Mouse (Mus musculus): ENCODE measurements around the gene Pif1.

Pif1 gene

DNA sequence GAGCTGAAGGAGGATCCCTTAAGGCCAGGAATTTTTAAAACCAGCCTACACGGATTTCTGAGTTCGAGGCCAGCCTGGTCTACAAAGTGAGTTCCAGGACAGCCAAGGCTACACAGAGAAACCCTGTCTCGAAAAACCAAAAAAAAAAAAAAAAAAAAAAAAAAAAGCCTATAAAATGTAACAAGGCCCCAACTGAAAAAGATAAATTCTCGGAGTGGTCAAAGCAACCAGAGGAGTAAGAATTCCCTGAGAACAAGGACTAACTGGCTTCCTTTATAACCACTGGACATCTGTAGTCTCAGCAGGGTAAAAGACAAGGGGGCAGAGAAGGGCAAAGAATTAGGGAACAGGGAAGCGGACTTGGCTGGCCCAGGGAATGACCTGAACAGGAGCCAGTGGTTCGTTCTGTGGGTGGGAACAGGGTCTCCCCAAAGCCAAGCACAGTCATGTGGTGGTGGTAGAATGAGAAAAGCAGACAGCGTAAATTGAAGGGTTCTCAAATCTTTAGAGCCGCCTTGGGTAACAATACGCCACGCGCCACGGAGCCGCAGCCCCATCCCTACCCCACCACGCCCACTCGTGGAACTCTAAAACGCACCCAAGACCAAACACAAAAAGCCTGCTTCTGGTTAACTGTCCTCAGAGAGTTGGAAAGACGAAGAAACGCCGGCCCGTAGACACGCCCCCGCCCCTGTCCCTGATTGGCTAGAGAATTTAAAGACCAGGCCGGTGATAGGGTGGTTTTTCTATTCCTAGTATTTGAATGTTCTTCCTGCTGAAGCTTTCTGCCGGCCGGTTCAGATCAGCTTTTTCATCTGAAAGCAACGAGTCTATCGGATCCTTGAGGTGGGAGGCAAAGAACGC lies at the start of gene Pif1:
TSS of gene Pif1 (plus strand) at position 755 of the 864 bp plus-strand sequence.
- peak; percentile 92 for DNase-seq (ENCODE audit: low spot score in 2 of 2)

- no peak for DNase-seq (ENCODE audit: low spot score in 2 of 2)
Observed at GRCm38 (mm10) chr9:65537901-65538630, 48.9 kb upstream of the Pif1 start.

DNA sequence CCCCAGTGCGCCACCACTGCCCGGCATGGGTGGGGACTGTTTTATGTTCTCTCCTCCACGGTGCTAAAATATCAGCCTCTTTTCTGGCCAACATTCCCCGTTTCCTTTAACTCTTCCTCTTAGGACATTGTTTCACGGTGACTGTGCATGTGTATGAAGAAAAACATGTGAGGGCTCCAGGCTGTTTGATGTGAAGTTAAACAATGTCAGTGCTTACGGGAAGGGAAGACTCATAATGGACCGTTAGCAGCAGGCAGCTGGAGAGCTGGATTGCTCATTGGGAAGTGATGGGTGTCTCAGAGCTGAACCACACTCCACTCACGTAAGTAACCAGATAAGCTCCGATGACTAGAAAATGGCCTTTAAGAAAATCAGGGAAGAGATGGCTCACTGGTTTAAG lies 47.3 kb upstream of the Pif1 start:
- no peak for DNase-seq (ENCODE audit: low spot score in 2 of 2)

GRCm38 (mm10) chr9:65541126-65542068 lies 45.6 kb upstream of the Pif1 start:
- DNase-seq (ENCODE audit: low spot score in 2 of 2): peak; percentile 69 to 83

- DNase-seq (ENCODE audit: low spot score in 2 of 2): no peak
Observed at GRCm38 (mm10) chr9:65542111-65542524, 44.8 kb upstream of the Pif1 start.

DNA sequence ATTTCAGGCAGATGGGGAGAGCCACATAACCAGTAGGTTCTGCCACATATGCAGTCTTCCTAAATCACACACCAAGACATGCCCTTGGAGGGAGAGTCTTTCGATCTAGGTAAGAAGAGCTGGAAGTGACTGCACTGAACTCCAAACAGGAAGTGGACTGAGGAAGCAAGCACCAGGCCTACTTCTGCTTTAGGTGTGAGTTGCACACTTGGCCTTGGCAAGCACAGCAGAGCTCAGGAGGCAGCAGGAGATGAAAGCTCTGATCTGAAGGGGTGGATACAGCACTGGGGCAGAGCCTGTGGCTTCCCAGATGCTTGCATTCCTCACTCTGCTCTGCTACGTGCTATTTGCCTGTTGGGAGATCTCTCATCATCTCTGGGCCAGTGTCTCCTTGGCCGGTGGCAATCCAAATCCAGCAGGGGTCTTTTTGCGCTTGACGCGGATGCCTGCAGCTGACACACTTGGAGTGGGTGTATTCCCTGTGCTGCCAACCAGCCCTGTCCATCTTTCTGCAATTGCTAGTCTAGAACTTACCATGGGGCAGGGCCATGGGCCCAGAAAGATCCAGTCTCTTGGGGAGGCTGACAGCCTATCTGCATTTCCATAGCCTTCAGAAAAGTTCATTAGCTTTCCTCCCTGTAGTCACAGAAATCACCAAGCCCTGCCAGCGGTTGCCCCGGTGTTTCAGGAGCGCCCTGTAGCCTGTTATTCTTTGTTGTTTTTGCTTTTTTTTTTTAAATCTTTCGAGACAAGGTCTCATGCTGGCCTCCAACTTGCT lies 41.1 kb upstream of the Pif1 start:
- DNase-seq (ENCODE audit: low spot score in 2 of 2): peak; percentile 33 to 72

DNA sequence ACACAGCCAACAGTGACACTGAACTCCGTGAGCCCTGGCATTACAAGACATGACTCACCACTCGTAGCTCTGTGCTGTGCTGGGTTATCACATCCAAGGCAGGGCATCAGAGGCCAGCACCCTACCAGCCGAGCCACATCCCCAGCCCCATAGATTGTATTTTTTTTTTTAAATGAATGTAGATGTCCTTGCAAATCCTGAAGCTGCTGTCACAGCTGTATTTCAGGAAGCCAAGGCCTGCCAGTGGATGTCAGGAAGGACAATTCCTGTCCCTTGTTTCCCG lies 40.6 kb upstream of the Pif1 start:
- DNase-seq (ENCODE audit: low spot score in 2 of 2): no peak

- no peak for DNase-seq (ENCODE audit: low spot score in 2 of 2)
Observed at GRCm38 (mm10) chr9:65547111-65547510, 39.8 kb upstream of the Pif1 start.

GRCm38 (mm10) chr9:65547844-65548243 lies 39.1 kb upstream of the Pif1 start:
- no peak for DNase-seq (ENCODE audit: low spot score in 2 of 2)

GRCm38 (mm10) chr9:65548311-65548710 lies 38.6 kb upstream of the Pif1 start:
- DNase-seq (ENCODE audit: low spot score in 2 of 2): no peak

GRCm38 (mm10) chr9:65549139-65549538 lies 37.8 kb upstream of the Pif1 start:
- DNase-seq (ENCODE audit: low spot score in 2 of 2): no peak

- DNase-seq (ENCODE audit: low spot score in 2 of 2): no peak
Observed at GRCm38 (mm10) chr9:65549643-65550042, 37.3 kb upstream of the Pif1 start.

DNA sequence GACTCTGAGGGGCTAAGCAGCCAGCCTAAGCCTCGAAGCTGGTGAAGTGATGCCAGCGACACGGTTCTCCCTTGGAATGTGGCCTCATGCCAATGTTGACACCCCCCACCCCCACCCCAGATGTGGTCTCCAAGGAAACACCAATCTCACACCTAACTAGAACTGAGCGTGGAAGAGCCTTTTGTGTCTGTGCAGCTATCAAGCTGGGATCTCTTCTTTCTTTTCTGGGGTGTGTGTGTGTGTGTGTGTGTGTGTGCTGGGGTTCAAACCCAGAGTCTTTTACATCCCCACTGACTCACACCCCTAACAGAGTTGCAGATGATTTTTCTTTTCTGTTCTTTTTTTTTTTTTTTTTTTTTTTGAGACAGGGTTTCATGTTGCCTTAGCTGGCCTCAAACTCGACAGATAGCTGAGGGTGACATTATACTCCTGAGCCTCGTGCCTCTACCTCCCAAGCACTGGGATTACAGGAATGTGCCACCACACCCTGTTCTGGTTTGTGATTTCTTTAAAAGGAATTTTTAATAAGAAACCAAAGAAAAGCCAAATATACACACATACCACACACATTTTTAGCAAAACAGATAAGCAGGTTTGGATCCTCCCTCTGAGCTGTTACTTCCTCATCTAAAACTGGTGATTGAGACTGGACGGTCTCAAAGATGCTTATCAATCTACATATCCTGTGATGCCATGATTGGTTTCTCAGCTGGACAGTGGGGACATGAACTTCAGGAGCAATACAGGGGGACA lies 36.7 kb upstream of the Pif1 start:
- DNase-seq (ENCODE audit: low spot score in 2 of 2): no peak

DNA sequence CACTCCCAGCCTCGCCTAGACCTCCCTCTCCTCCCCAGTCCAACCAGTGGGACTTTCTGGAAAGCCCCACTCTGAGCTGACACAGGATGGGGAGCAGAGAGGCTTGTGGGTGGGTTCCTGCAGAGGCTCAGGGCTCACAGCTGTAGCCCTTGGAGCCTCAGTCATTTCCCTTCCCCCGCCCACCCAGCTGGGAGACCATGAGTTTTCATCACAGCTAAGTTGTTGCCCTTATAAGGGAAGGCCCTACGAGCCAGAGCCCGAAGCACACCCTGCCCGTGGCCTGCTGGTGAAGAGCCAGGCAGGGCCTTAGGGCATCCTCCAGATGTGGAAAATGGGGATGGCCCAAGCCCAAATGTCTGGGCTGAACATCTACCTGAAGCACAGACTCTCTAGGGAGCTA lies 35.9 kb upstream of the Pif1 start:
- DNase-seq (ENCODE audit: low spot score in 2 of 2): peak; percentile 74 to 82

GRCm38 (mm10) chr9:65552141-65552540 lies 34.8 kb upstream of the Pif1 start:
- DNase-seq (ENCODE audit: low spot score in 2 of 2): peak; percentile 37 to 71

DNA sequence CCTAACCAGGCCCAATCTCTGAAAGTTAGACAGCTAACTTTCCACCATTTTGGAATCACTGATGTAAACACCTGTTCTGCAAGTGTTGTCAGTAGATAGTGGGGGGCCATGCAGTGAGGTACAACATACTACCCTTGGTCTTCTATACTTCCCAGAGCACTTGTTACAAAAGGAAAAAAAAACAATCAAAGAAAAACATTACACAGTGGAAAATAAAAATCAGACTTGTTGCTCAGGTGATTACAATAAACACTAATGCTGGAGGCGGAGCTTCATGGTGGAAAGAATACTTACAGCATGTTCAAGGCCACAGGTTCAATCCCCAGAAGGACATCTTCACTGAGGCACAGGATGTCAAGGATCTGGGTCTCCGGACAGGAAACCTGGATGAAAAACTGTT lies 34.2 kb upstream of the Pif1 start:
- no peak for DNase-seq (ENCODE audit: low spot score in 2 of 2)

GRCm38 (mm10) chr9:65555001-65555405 lies 32.0 kb upstream of the Pif1 start:
- DNase-seq (ENCODE audit: low spot score in 2 of 2): peak; percentile 75 to 77

GRCm38 (mm10) chr9:65555621-65556020 lies 31.3 kb upstream of the Pif1 start:
- peak in 1 of 2 experiments; percentile 67 for DNase-seq (ENCODE audit: low spot score in 2 of 2)

GRCm38 (mm10) chr9:65556349-65556748 lies 30.6 kb upstream of the Pif1 start:
- no peak for DNase-seq (ENCODE audit: low spot score in 2 of 2)

DNA sequence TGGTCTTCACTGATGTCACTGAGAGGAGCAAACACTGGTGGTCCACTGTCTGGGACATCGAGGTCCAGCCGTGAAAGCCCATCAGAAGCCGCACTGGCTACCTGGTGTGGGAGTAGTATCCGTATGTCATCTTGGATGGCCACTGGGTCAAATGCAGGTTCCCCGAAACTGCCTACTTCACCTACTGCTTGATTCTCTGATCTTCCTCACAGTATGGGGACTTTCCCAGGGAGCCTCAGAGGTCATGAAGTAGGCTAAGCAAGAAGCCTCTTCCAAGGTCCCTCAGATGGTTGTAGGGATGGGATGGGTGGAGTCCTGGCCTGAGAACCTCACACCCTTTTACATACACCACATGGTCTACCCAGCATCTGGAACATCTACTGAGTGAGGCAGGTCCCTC lies 30.0 kb upstream of the Pif1 start:
- no peak for DNase-seq (ENCODE audit: low spot score in 2 of 2)

DNA sequence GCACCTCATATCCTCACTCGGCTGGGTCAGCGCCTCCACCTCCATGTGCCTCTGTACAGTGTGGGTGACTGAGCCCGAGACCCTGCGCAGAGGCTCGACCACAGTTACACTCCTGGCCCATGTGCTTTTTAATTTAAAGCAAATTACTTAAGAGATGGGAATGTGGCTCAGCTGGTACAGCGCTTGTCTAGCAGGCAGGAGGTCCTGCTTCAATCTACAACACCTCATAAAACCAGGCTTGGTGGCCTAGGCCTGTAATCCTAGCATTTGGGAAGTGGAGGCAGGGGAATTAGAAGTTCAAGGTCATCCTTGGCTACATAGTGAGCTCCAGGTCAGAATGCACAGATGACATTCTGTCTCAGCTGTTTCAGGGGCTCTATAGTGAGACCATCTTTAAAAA lies 28.2 kb upstream of the Pif1 start:
- DNase-seq (ENCODE audit: low spot score in 2 of 2): no peak
